Mouse (Mus musculus) stomach, embryonic 14.5 days (tissue): ENCODE data around the gene Akna. TPM values are rescaled to one million over a fixed set of nuclear protein-coding genes. Genes with fewer than 3 reads are reported as not detected.
"Not testable (repeated sequence)": the region's sequence is repeated elsewhere in the genome, so short reads cannot be mapped to it uniquely, and the experiment has no call there.

ENCODE experiments used
- ATAC-seq: fragments of 200-750 bp; cut with Nextera tagmentation; 2 replicates; pipeline ENCODE4 v1.8.0; 2017; ENCODE audit warnings: low read depth, moderate TSS enrichment; ENCODE audit not compliant: insufficient number of reproducible peaks, insufficient read depth, low FRiP score
- H3K27ac ChIP-seq: fragments of 300-500 bp; sonication (generic); 2 replicates; pipeline ENCODE4 v1.5.1; 2014; ENCODE audit warnings: mild to moderate bottlenecking, low read length, moderate library complexity, mixed read lengths
- H3K27me3 ChIP-seq: fragments of 300-500 bp; sonication (generic); 2 replicates; pipeline ENCODE4 v1.6.1; 2014; ENCODE audit warnings: low read length, control low read depth, mixed read lengths; ENCODE audit not compliant: control insufficient read depth, insufficient read depth
- H3K36me3 ChIP-seq: fragments of 300-500 bp; sonication (generic); 2 replicates; pipeline ENCODE4 v1.6.1; 2014; ENCODE audit warnings: mild to moderate bottlenecking, control low read depth, low read length, moderate library complexity, mixed read lengths; ENCODE audit not compliant: control insufficient read depth, insufficient read depth
- H3K4me1 ChIP-seq: fragments of 300-500 bp; sonication (generic); 2 replicates; pipeline ENCODE4 v1.6.1; 2014; ENCODE audit warnings: low read length, control low read depth, mixed read lengths; ENCODE audit not compliant: control insufficient read depth, insufficient read depth
- H3K4me2 ChIP-seq: fragments of 300-500 bp; sonication (generic); replicated peaks from 2 replicates; pipeline ENCODE4 v1.6.1; 2014; ENCODE audit warnings: low read depth, low read length, control low read depth
- H3K4me3 ChIP-seq: fragments of 300-500 bp; sonication (generic); 2 replicates; pipeline ENCODE4 v1.5.1; 2014; ENCODE audit warnings: low read depth, low read length, control low read depth
- H3K9ac ChIP-seq: fragments of 300-500 bp; sonication (generic); replicated peaks from 2 replicates; pipeline ENCODE4 v1.6.1; 2014; ENCODE audit warnings: low read depth, mild to moderate bottlenecking, control low read depth, low read length, moderate library complexity, mixed read lengths
- H3K9me3 ChIP-seq: fragments of 300-500 bp; sonication (generic); 2 replicates; pipeline ENCODE4 v1.6.1; 2016; ENCODE audit warnings: low read depth, low read length, control low read depth; ENCODE audit not compliant: control insufficient read depth
- WGBS: fragments of 180-500 bp; shearing (Covaris S2); extraction: QIAGEN DNeasy Blood & Tissue Kit; methylation state at CpG from one replicate; pipeline ENCODE4 v1.1.7; 2014; 5-methylcytosine and 5-hydroxymethylcytosine counted together
- polyA plus RNA-seq: library from polyadenylated mRNA; unstranded; fragments of >200 nt; fragmentation: Nextera tagmentation; extraction: Ambion mirVana; gene quantifications from 2 replicates; pipeline ENCODE4 v1.2.1, GENCODE M21; 2014

Gene Akna
- polyA plus RNA-seq, 1 experiment from 2014 or later = 6.9 TPM

- 0 out of 2 replicates have a peak overlapping the region, but pooled peaks have one; percentile 4 for H3K27ac ChIP-seq
- H3K27me3 ChIP-seq = no peaks in the 10 kb centered on the region
- H3K4me1 ChIP-seq = no peaks in the 10 kb centered on the region
- ATAC-seq = peak; percentile 24; the same call in 1 of the 2 replicates
- no peak overlapping the region for H3K4me3 ChIP-seq
- no peaks in the 10 kb centered on the region for H3K9me3 ChIP-seq
- no peak overlapping the region for H3K4me2 ChIP-seq
- no peaks in the 10 kb centered on the region for H3K36me3 ChIP-seq
- H3K9ac ChIP-seq = no peak overlapping the region
Observed at GRCm38 (mm10) chr4:63345261-63345660, 57.9 kb downstream of the Akna start.

- Histone ChIP-seq H3K9me3 (no peaks in the 10 kb centered on the region), H3K4me3 (no peak within 1 kb of the TSS), H3K9ac (no peak within 1 kb of the TSS), H3K4me1 (no peaks in the 10 kb centered on the region), H3K4me2 (no peak within 1 kb of the TSS), H3K27me3 (no peaks in the 10 kb centered on the region), H3K27ac (0 out of 2 replicates have a peak within 1 kb of the TSS, but pooled peaks have one; percentile 4), H3K36me3 (no peaks in the 10 kb centered on the region)
- ATAC-seq = no peak
- WGBS = 79% methylated on average over 8 of the region's 8 CpGs
Observed at GRCm38 (mm10) chr4:63344295-63344694, 58.9 kb downstream of the Akna start, which contains the start of gene Orm1. Gene Orm1, plus strand, starts transcription at chr4:63344560.

- no peak for ATAC-seq
- WGBS = 57% methylated on average over 3 of the region's 3 CpGs
- Histone ChIP-seq H3K4me3 (no peak overlapping the region), H3K4me1 (no peaks in the 10 kb centered on the region), H3K9me3 (no peaks in the 10 kb centered on the region), H3K4me2 (no peak overlapping the region), H3K27ac (no peak overlapping the region), H3K9ac (no peak overlapping the region), H3K36me3 (no peaks in the 10 kb centered on the region), H3K27me3 (no peaks in the 10 kb centered on the region)
Observed at GRCm38 (mm10) chr4:63343608-63344007, 59.5 kb downstream of the Akna start.

GRCm38 (mm10) chr4:63342491-63342890 is 60.7 kb downstream of the Akna start:
- 66% methylated on average over 4 of the region's 4 CpGs for WGBS
- ATAC-seq = no peak

GRCm38 (mm10) chr4:63338414-63339076 is 64.6 kb downstream of the Akna start:
- no peak overlapping the region for H3K4me2 ChIP-seq
- no peaks in the 10 kb centered on the region for H3K9me3 ChIP-seq
- no peak overlapping the region for H3K9ac ChIP-seq
- 68% methylated on average over 3 of the region's 3 CpGs for WGBS
- H3K36me3 ChIP-seq = no peaks in the 10 kb centered on the region; the same call in 1 of the 2 replicates
- H3K4me3 ChIP-seq = no peak overlapping the region
- no peak for ATAC-seq
- H3K27ac ChIP-seq = no peak overlapping the region
- no peaks in the 10 kb centered on the region for H3K4me1 ChIP-seq
- H3K27me3 ChIP-seq = no peaks in the 10 kb centered on the region

More at GRCm38 (mm10) chr4:63342491-63342890, 60.7 kb downstream of the Akna start:
- no peak overlapping the region for H3K4me3 ChIP-seq
- H3K36me3 ChIP-seq = no peaks in the 10 kb centered on the region
- H3K4me2 ChIP-seq = no peak overlapping the region
- no peak overlapping the region for H3K27ac ChIP-seq
- no peak overlapping the region for H3K9ac ChIP-seq
- no peaks in the 10 kb centered on the region for H3K4me1 ChIP-seq
- no peaks in the 10 kb centered on the region for H3K27me3 ChIP-seq
- H3K9me3 ChIP-seq = no peaks in the 10 kb centered on the region

- H3K9ac ChIP-seq = no peak overlapping the region
- WGBS = 88% methylated on average over 4 of the region's 4 CpGs
- H3K9me3 ChIP-seq = no peaks in the 10 kb centered on the region
- no peaks in the 10 kb centered on the region for H3K4me1 ChIP-seq
- H3K36me3 ChIP-seq = peaks cover 30% of the 10 kb centered on the region
- no peak overlapping the region for H3K27ac ChIP-seq
- H3K4me2 ChIP-seq = no peak overlapping the region
- no peak overlapping the region for H3K4me3 ChIP-seq
- no peaks in the 10 kb centered on the region for H3K27me3 ChIP-seq
- no peak for ATAC-seq
Observed at GRCm38 (mm10) chr4:63333403-63333802, 69.8 kb downstream of the Akna start.

DNA sequence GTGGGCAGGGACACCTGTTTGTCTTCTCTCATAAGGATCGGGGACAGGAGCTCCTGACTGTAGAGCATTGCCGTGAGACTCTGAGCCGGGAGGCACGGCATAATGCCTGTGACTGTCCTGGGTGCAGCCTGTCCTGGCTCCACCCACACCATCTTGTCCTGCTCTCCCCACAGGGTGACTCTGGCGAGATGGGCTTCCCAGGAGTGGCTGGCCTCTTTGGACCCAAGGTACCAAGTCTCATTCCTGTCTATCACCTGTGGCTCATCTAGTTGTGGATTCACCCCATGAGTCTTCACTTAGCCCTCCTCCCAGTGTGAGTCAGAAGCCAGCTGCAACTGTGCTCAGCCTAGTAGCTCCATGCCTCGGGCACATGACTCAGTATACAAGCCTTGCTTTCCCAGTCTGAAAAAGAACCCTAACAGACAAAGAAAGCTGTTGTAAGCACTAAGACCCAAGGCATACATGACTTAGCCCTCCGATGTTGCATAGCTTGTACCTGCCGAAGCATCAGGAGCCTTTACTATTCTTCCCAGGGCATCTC is 79.8 kb downstream of the Akna start:
- Histone ChIP-seq H3K27me3 (no peaks in the 10 kb centered on the region), H3K9ac (no peak overlapping the region), H3K4me3 (no peak overlapping the region), H3K4me2 (no peak overlapping the region), H3K27ac (no peak overlapping the region), H3K36me3 (peaks cover 50% of the 10 kb centered on the region), H3K4me1 (no peaks in the 10 kb centered on the region), H3K9me3 (no peaks in the 10 kb centered on the region)
- ATAC-seq = no peak
- 75% methylated on average over 8 of the region's 8 CpGs for WGBS

DNA sequence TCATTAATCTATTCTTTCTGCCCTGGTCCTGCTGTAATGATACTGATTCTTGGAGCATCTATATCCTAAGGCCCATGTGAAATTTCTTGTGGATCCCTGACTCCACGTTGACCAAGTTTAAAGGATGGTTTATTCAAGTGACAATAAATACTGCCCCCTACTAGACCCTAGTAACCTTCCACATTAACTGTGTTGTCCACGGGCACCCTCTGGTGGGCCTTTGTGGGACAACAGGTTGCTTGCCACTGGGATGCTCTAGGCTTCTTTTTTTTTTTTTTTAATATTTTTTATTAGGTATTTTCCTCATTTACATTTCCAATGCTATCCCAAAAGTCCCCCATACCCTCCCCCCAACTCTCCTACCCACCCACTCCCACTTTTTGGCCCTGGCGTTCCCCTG is 83.6 kb downstream of the Akna start:
- not testable (repeated sequence) for H3K4me2 ChIP-seq, ATAC-seq, H3K27me3 ChIP-seq, H3K4me3 ChIP-seq, H3K27ac ChIP-seq, H3K9ac ChIP-seq, H3K9me3 ChIP-seq, H3K4me1 ChIP-seq
- 17% methylated on average over 3 of the region's 3 CpGs for WGBS
- peaks cover 63% of the 10 kb centered on the region for H3K36me3 ChIP-seq
